Mouse (Mus musculus) brain, embryonic 14.5 days (tissue): Measurements from ENCODE around the gene Plxdc2.

ENCODE experiments used
- CTCF ChIP-seq: fragments of 200-500 bp; IDR thresholded peaks from 2 replicates; pipeline ENCODE4 v1.5.1; 2012; ENCODE audit warnings: inconsistent platforms, mild to moderate bottlenecking, moderate library complexity, borderline replicate concordance; ENCODE audit not compliant: insufficient read depth, insufficient read length; ENCODE audit errors: extremely low read depth
- POLR2A ChIP-seq: fragments of 200-500 bp; IDR thresholded peaks from 2 replicates; pipeline ENCODE4 v1.6.1; 2012; ENCODE audit warnings: mild to moderate bottlenecking, inconsistent platforms, borderline replicate concordance; ENCODE audit not compliant: poor library complexity, insufficient read depth, insufficient read length, severe bottlenecking; ENCODE audit errors: extremely low read depth

- TF ChIP-seq POLR2A = no peak
- TF ChIP-seq CTCF = no peak
Measured at GRCm38 (mm10) chr2:16559287-16559686, 203.2 kb downstream of the Plxdc2 start.
